Comparison of ENCODE assay signal across 16 mouse cellular contexts in the genomic region with DNA sequence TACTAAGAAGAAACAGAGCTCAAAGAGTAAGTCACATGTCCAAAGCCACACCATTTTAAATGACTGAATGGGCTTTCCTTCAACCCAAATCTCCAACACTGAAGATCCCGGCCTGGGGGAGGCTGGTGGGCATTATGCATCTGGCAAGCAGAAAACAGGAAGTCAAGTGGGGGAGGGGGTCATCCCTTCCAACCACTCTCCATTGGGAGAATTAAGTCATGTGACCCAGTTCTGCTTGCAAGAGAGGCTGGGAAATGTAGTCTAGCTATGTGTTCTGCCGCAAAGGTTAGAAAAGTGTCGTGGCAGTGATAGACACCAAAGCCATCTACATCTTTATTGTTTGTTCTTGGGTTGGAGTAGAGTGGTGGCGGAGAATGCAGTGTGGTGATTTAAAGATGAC.
DNase-seq lines count a peak whose midpoint lies in the region; ATAC-seq and TF ChIP-seq lines count a peak whose summit lies in the region.
"Had no signal": no experiment of that assay in that cellular context is flagged by ENCODE, and none has a peak within 500 bp of the region (broad histone marks: within the 10 kb centered on the region; RNA-seq: fewer than 3 reads in every experiment).

No protein-coding gene starts in this region.

- no peak for TF ChIP-seq POLR2A in brain, embryonic 14.5 days (IDR thresholded peaks at IDR 0.05; ENCODE audit: borderline replicate concordance, extremely low read depth, insufficient read depth, insufficient read length, poor library complexity, severe bottlenecking)

- peak; percentile 60; the same call in 1 of the 2 replicates for ATAC-seq in neural tube, embryonic 14.5 days (ENCODE audit: low read depth)
- ATAC-seq: activated CD4-positive, CD25-positive, alpha-beta regulatory T cell, adult 4 months had no signal

- 44% methylated on average over 4 of the region's 4 CpGs for WGBS in limb, embryonic 10.5 days
- 51% methylated on average over 4 of the region's 4 CpGs for WGBS in neural tube, embryonic 14.5 days

- H3K27ac ChIP-seq in limb, embryonic 10.5 days: no peak overlapping the region
- no peak overlapping the region for H3K27ac ChIP-seq in neural tube, embryonic 14.5 days (ENCODE audit: low read depth, low read length)
- H3K27ac ChIP-seq: embryonic facial prominence, embryonic 15.5 days; heart, embryonic 15.5 days; limb, embryonic 15.5 days had no signal

- H3K4me2 ChIP-seq in neural tube, embryonic 14.5 days (ENCODE audit: low read depth, low read length): no peak overlapping the region
- H3K4me2 ChIP-seq: embryonic facial prominence, embryonic 15.5 days; heart, embryonic 15.5 days; limb, embryonic 15.5 days had no signal

- no peaks in the 10 kb centered on the region for H3K27me3 ChIP-seq in limb, embryonic 10.5 days (ENCODE audit: low read depth, poor library complexity, severe bottlenecking)
- no peaks in the 10 kb centered on the region for H3K27me3 ChIP-seq in neural tube, embryonic 14.5 days (ENCODE audit: control insufficient read depth, insufficient read depth, low read length)
- H3K27me3 ChIP-seq: embryonic facial prominence, embryonic 15.5 days; heart, embryonic 15.5 days; limb, embryonic 15.5 days had no signal

- no peaks in the 10 kb centered on the region for H3K9me3 ChIP-seq in limb, embryonic 10.5 days (replicated peaks)
- H3K9me3 ChIP-seq in neural tube, embryonic 14.5 days (ENCODE audit: control insufficient read depth, low read length): no peaks in the 10 kb centered on the region
- H3K9me3 ChIP-seq: heart, embryonic 15.5 days; limb, embryonic 15.5 days had no signal

- no peak overlapping the region for H3K9ac ChIP-seq in neural tube, embryonic 14.5 days (replicated peaks; ENCODE audit: low read depth, low read length)
- H3K9ac ChIP-seq: embryonic facial prominence, embryonic 15.5 days; heart, embryonic 15.5 days; limb, embryonic 15.5 days had no signal

- no peaks in the 10 kb centered on the region for H3K36me3 ChIP-seq in limb, embryonic 10.5 days
- no peaks in the 10 kb centered on the region for H3K36me3 ChIP-seq in neural tube, embryonic 14.5 days (ENCODE audit: control insufficient read depth, insufficient read depth, low read length)
- H3K36me3 ChIP-seq: embryonic facial prominence, embryonic 15.5 days; heart, embryonic 15.5 days; limb, embryonic 15.5 days had no signal

- no peak overlapping the region for H3K4me3 ChIP-seq in limb, embryonic 10.5 days
- H3K4me3 ChIP-seq in neural tube, embryonic 14.5 days (ENCODE audit: low read depth, low read length): no peak overlapping the region
- H3K4me3 ChIP-seq: embryonic facial prominence, embryonic 15.5 days; heart, embryonic 15.5 days; limb, embryonic 15.5 days had no signal

- DNase-seq in cerebellum, postnatal 10 days: peak; percentile 43 to 53
- no peak for DNase-seq in cerebellum, postnatal 36 days
- DNase-seq in brain, embryonic 14.5 days (ENCODE audit: low read depth): peak; percentile 60
- peak; percentile 50 for DNase-seq in limb, embryonic 10.5 days (ENCODE audit: low spot score)
- DNase-seq in layer of hippocampus, adult 9-11 months: no peak
- DNase-seq in spleen, postnatal 10 days (ENCODE audit: low spot score in 2 of 2): no peak
- DNase-seq in adrenal gland, postnatal 36 days: no peak
- DNase-seq: cerebellum, adult 9-10 months; kidney, postnatal 25 days; lung, adult 2 months; thymus, postnatal 25 days had no signal

- H3K4me1 ChIP-seq in limb, embryonic 10.5 days: no peaks in the 10 kb centered on the region
- no peaks in the 10 kb centered on the region for H3K4me1 ChIP-seq in neural tube, embryonic 14.5 days (ENCODE audit: control insufficient read depth, insufficient read depth, low read length)
- H3K4me1 ChIP-seq: embryonic facial prominence, embryonic 15.5 days; heart, embryonic 15.5 days; limb, embryonic 15.5 days had no signal

- no peak for TF ChIP-seq CTCF in brain, embryonic 14.5 days (IDR thresholded peaks at IDR 0.05; ENCODE audit: borderline replicate concordance, extremely low read depth, insufficient read depth, insufficient read length)

Comparison
In these comparisons a context has a peak if more than half of its experiments do, and no peak if none do; other contexts are left out.
1. DNase-seq: peak in cerebellum, postnatal 10 days (2 of 2), brain, embryonic 14.5 days (single experiment) and limb, embryonic 10.5 days (single experiment); none in cerebellum, postnatal 36 days (0 of 2), layer of hippocampus, adult 9-11 months (single experiment), spleen, postnatal 10 days (0 of 2) and adrenal gland, postnatal 36 days (0 of 2).